Mouse (Mus musculus) MEL (cell line): ENCODE measurements around the gene Gm20388. TPM values are rescaled to one million over a fixed set of nuclear protein-coding genes. Genes with fewer than 3 reads are reported as not detected.

Experiments used
- DNase-seq: peaks from one replicate; pipeline ENCODE4 v3.0.0; 2011; ENCODE audit warnings: low read depth, low spot score
- H3K27ac ChIP-seq: 2 replicates; pipeline ENCODE4 v1.5.1; 2012; ENCODE audit warnings: low read depth, mild to moderate bottlenecking, control low read depth, low read length, moderate library complexity; ENCODE audit not compliant: control insufficient read depth
- H3K27me3 ChIP-seq, 2 experiments: fragments of 150-350 bp in 1 of 2; sonication (generic) in 1 of 2; 2 replicates each; pipeline ENCODE4 v1.6.1; 2012; ENCODE audit warnings: low read length in 2 of 2, mild to moderate bottlenecking in 2 of 2, improper control_type of control experiment in 1 of 2, moderate library complexity in 1 of 2; ENCODE audit not compliant: insufficient read depth in 2 of 2, control insufficient read depth in 1 of 2
- H3K36me3 ChIP-seq, 2 experiments: 2 replicates each; pipeline ENCODE4 v1.6.1; 2012 to 2014; ENCODE audit warnings: low read length in 2 of 2, improper control_type of control experiment in 1 of 2, inconsistent platforms in 1 of 2, mild to moderate bottlenecking in 1 of 2; ENCODE audit not compliant: insufficient read depth in 2 of 2, control insufficient read depth in 1 of 2
- H3K4me1 ChIP-seq, 2 experiments: fragments of 150-350 bp in 1 of 2; sonication (generic) in 1 of 2; 2 replicates each; pipeline ENCODE4 v1.6.1; 2012; ENCODE audit warnings: low read length in 2 of 2, improper control_type of control experiment in 1 of 2, mild to moderate bottlenecking in 1 of 2; ENCODE audit not compliant: insufficient read depth in 2 of 2, control insufficient read depth in 1 of 2
- H3K4me3 ChIP-seq, 2 experiments: fragments of 150-350 bp in 1 of 2; sonication (generic) in 1 of 2; 2 replicates each; pipeline ENCODE4 v1.5.1; 2012; ENCODE audit warnings: low read depth in 2 of 2, low read length in 2 of 2, mild to moderate bottlenecking in 2 of 2, moderate library complexity in 2 of 2, control low read depth in 1 of 2, improper control_type of control experiment in 1 of 2; ENCODE audit not compliant: control insufficient read depth in 1 of 2, insufficient read depth in 1 of 2
- H3K79me2 ChIP-seq: 2 replicates; pipeline ENCODE4 v1.6.1; 2012; ENCODE audit warnings: mild to moderate bottlenecking, low read length, moderate library complexity; ENCODE audit not compliant: control insufficient read depth, poor library complexity, insufficient read depth
- H3K9ac ChIP-seq: 2 replicates; pipeline ENCODE4 v1.6.1; 2012; ENCODE audit warnings: low read depth, mild to moderate bottlenecking, control low read depth, low read length, moderate library complexity; ENCODE audit not compliant: control insufficient read depth, poor library complexity, severe bottlenecking
- H3K9me3 ChIP-seq: fragments of 150-350 bp; sonication (generic); replicated peaks from 2 replicates; pipeline ENCODE4 v1.6.1; 2012; ENCODE audit warnings: mild to moderate bottlenecking, low read length, improper control_type of control experiment, moderate library complexity; ENCODE audit not compliant: insufficient read depth
- CHD1 ChIP-seq: IDR thresholded peaks from 2 replicates; pipeline ENCODE4 v1.6.1; 2012; ENCODE audit warnings: low read depth, mild to moderate bottlenecking, inconsistent platforms, low read length, improper control_type of control experiment
- CTCF ChIP-seq, 3 experiments: IDR thresholded peaks in 2 of 3; conservative IDR thresholded peaks in 1 of 3; 2 replicates each; pipeline ENCODE4 v1.5.1; 2011 to 2012; ENCODE audit warnings: low read length in 3 of 3, low read depth in 2 of 3, mild to moderate bottlenecking in 2 of 3, improper control_type of control experiment in 1 of 3, inconsistent platforms in 1 of 3, mixed read lengths in 1 of 3, moderate library complexity in 1 of 3; ENCODE audit not compliant: control insufficient read depth in 1 of 3, insufficient read depth in 1 of 3, poor library complexity in 1 of 3, severe bottlenecking in 1 of 3
- E2F4 ChIP-seq: IDR thresholded peaks from 2 replicates; pipeline ENCODE4 v1.6.1; 2011; ENCODE audit warnings: low read depth, low read length, improper control_type of control experiment, borderline replicate concordance
- MAX ChIP-seq: IDR thresholded peaks from 2 replicates; pipeline ENCODE4 v1.6.1; 2011; ENCODE audit warnings: low read length, improper control_type of control experiment
- MEF2A ChIP-seq: IDR thresholded peaks from 2 replicates; pipeline ENCODE4 v1.6.1; 2014; ENCODE audit warnings: low read depth, mild to moderate bottlenecking, inconsistent platforms, low read length, improper control_type of control experiment; ENCODE audit not compliant: poor library complexity, insufficient replicate concordance, severe bottlenecking; ENCODE audit errors: extremely low read depth
- MYB ChIP-seq: IDR thresholded peaks from 2 replicates; pipeline ENCODE4 v1.6.1; 2011; ENCODE audit warnings: mild to moderate bottlenecking, low read depth, low read length, improper control_type of control experiment
- NELFE ChIP-seq: IDR thresholded peaks from 2 replicates; pipeline ENCODE4 v1.6.1; 2011; ENCODE audit warnings: low read depth, low read length, improper control_type of control experiment
- POLR2AphosphoS5 ChIP-seq: IDR thresholded peaks from 2 replicates; pipeline ENCODE4 v1.6.1; 2012; ENCODE audit warnings: low read depth, borderline replicate concordance, mild to moderate bottlenecking, inconsistent platforms, low read length, moderate library complexity, mixed read lengths
- RAD21 ChIP-seq: IDR thresholded peaks from 2 replicates; pipeline ENCODE4 v1.6.1; 2011; ENCODE audit warnings: mild to moderate bottlenecking, low read depth, low read length, improper control_type of control experiment
- SIN3A ChIP-seq: IDR thresholded peaks from 2 replicates; pipeline ENCODE4 v1.6.1; 2012; ENCODE audit warnings: low read length, improper control_type of control experiment, inconsistent platforms
- TBP ChIP-seq: IDR thresholded peaks from 2 replicates; pipeline ENCODE4 v1.8.0; 2011; ENCODE audit warnings: low read depth, low read length, improper control_type of control experiment
- TCF12 ChIP-seq: IDR thresholded peaks from 2 replicates; pipeline ENCODE4 v1.6.1; 2014; ENCODE audit warnings: low read depth, mild to moderate bottlenecking, inconsistent platforms, low read length, improper control_type of control experiment, moderate library complexity
- USF1 ChIP-seq: IDR thresholded peaks from 2 replicates; pipeline ENCODE4 v1.6.1; 2014; ENCODE audit warnings: low read depth, mild to moderate bottlenecking, inconsistent platforms, low read length, improper control_type of control experiment, moderate library complexity
- USF2 ChIP-seq, 2 experiments: IDR thresholded peaks; 2 replicates each; pipeline ENCODE4 v1.6.1; 2011 to 2012; ENCODE audit warnings: improper control_type of control experiment in 2 of 2, low read length in 2 of 2, borderline replicate concordance in 1 of 2, inconsistent platforms in 1 of 2, low read depth in 1 of 2, mild to moderate bottlenecking in 1 of 2; ENCODE audit not compliant: insufficient read depth in 1 of 2
- ZC3H11A ChIP-seq: IDR thresholded peaks from 2 replicates; pipeline ENCODE4 v1.6.1; 2012; ENCODE audit warnings: low read depth, mild to moderate bottlenecking, inconsistent platforms, low read length, improper control_type of control experiment
- ZKSCAN1 ChIP-seq: IDR thresholded peaks from 2 replicates; pipeline ENCODE4 v1.6.1; 2012; ENCODE audit warnings: low read depth, mild to moderate bottlenecking, inconsistent platforms, low read length, improper control_type of control experiment, moderate library complexity
- polyA plus RNA-seq, 2 experiments: library from polyadenylated mRNA; stranded (reverse) in 1 of 2; unstranded in 1 of 2; fragments of >175 nt in 1 of 2; fragments of >200 nt in 1 of 2; gene quantifications; 2 replicates each; pipeline versions ENCODE4 v1.2.1 to v1.2.4; 2012; ENCODE audit warnings: low replicate concordance in 2 of 2, low read depth in 1 of 2; ENCODE audit not compliant: insufficient read length in 2 of 2, insufficient read depth in 1 of 2, missing spikeins in 1 of 2
- total RNA-seq: library from RNA; depleted of rRNA; stranded (reverse); fragments of 300-350 nt; gene quantifications from 2 replicates; pipeline ENCODE4 v1.2.3, GENCODE M21; 2012

Gm20388 gene
- total and polyA plus RNA-seq, 3 experiments: 11.1 to 17.8 TPM; not detected in 1

DNA sequence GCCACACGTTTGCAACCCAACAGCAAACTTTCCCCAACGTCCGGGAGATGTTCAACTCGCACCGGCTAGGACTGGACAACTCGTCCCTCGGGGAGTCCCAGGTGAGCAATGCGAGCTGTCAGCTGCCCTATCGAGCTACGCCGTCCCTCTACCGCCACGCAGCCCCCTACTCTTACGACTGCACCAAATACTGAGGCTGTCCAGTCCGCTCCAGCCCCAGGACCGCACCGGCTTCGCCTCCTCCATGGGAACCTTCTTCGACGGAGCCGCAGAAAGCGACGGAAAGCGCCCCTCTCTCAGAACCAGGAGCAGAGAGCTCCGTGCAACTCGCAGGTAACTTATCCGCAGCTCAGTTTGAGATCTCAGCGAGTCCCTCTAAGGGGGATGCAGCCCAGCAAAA lies 1207.3 kb downstream of the Gm20388 start:
- peaks cover 62% of the 10 kb centered on the region for H3K79me2 ChIP-seq
- H3K4me3 ChIP-seq: peak overlapping the region; percentile 61 to 63
- no peaks in the 10 kb centered on the region for H3K27me3 ChIP-seq
- H3K9ac ChIP-seq: peak overlapping the region; percentile 64
- TF ChIP-seq MEF2A (no peak), TBP (no peak), NELFE (no peak), E2F4 (no peak), RAD21 (no peak), ZC3H11A (no peak), CTCF (IDR thresholded peaks at IDR 0.05 in 2 of 3, conservative IDR thresholded peaks at IDR 0.05 in 1 of 3; ENCODE audit: control insufficient read depth in 1 of 3, insufficient read depth in 1 of 3, low read depth in 2 of 3, low read length in 3 of 3, poor library complexity in 1 of 3, severe bottlenecking in 1 of 3) (no peak), CHD1 (no peak), USF2 (IDR thresholded peaks at IDR 0.05; ENCODE audit: borderline replicate concordance in 1 of 2, insufficient read depth in 1 of 2, low read depth in 1 of 2, low read length in 2 of 2) (no peak), POLR2AphosphoS5 (no peak), ZKSCAN1 (no peak), MAX (no peak), MYB (no peak), TCF12 (no peak), USF1 (no peak)
- peaks cover 0 to 6% of the 10 kb centered on the region in 2 experiments; a peak in 3 of 4 replicates for H3K36me3 ChIP-seq
- peak; percentile 34 for DNase-seq
- peaks cover 0 to 7% of the 10 kb centered on the region in 2 experiments; a peak in 2 of 4 replicates for H3K4me1 ChIP-seq
- H3K27ac ChIP-seq: peak overlapping the region; percentile 14
- no peaks in the 10 kb centered on the region for H3K9me3 ChIP-seq

DNA sequence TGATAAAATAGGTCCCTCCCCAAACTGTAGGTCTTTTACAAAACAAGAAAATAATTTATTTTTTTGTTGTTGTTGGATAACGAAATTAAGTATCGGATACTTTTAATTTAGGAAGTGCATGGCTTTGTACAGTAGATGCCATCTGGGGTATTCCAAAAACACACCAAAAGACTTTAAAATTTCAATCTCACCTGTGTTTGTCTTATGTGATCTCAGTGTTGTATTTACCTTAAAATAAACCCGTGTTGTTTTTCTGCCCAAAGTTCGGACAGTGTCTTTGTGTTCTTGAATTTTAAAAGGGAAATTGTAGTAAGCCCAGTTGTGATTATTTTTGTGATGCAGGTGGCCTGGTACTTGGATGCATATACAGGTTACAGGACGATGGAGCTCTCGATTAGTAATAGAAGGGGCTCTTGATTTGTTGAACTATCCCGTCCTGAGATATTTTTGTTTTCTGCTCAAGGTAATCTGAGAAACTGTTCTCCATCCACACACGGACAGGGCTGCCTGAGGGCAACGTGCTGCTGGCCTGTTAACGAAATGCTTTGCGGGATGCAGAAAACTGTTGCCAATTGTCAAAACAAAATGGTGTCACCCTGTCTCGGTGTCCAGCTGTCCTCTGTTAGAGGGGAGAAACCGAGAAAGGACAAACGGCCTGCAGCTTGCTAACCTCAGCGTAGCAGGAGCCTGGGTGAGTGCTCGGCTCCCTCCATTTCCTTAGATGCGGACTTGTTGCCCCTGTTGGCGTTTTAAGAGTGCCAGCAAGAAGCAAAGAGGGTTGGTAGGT lies 1208.2 kb downstream of the Gm20388 start:
- Histone ChIP-seq H3K27me3 (no peaks in the 10 kb centered on the region), H3K4me3 (peak overlapping the region; percentile 61 to 63), H3K79me2 (peaks cover 62% of the 10 kb centered on the region), H3K9me3 (no peaks in the 10 kb centered on the region), H3K9ac (peak overlapping the region; percentile 64), H3K4me1 (peaks cover 0 to 7% of the 10 kb centered on the region in 2 experiments; a peak in 2 of 4 replicates), H3K27ac (peak overlapping the region; percentile 56), H3K36me3 (peaks cover 0 to 6% of the 10 kb centered on the region in 2 experiments; a peak in 3 of 4 replicates)
- DNase-seq: peak; percentile 39
- TF ChIP-seq SIN3A (peak; percentile 43; the same call in 1 of the 2 replicates), TBP (no peak), CHD1 (peak; percentile 95; the same call in 1 of the 2 replicates)
